Mouse (Mus musculus) forebrain, embryonic 13.5 days (tissue): ENCODE results near the gene Clpsl2. TPM values are rescaled to one million over a fixed set of nuclear protein-coding genes. Genes with fewer than 3 reads are reported as not detected.

ENCODE experiments used
- ATAC-seq: fragments of 200-750 bp; cut with Nextera tagmentation; 2 replicates; pipeline ENCODE4 v1.8.0; 2017
- H3K27ac ChIP-seq: fragments of 300-500 bp; sonication (generic); 2 replicates; pipeline ENCODE4 v1.5.1; 2015; ENCODE audit warnings: inconsistent platforms, mild to moderate bottlenecking, moderate library complexity
- H3K27me3 ChIP-seq: fragments of 300-500 bp; sonication (generic); 2 replicates; pipeline ENCODE4 v1.6.1; 2015; ENCODE audit warnings: mild to moderate bottlenecking, inconsistent platforms
- H3K36me3 ChIP-seq: fragments of 300-500 bp; sonication (generic); 2 replicates; pipeline ENCODE4 v1.6.1; 2015; ENCODE audit warnings: mild to moderate bottlenecking, inconsistent platforms; ENCODE audit not compliant: poor library complexity, severe bottlenecking
- H3K4me1 ChIP-seq: fragments of 300-500 bp; sonication (generic); 2 replicates; pipeline ENCODE4 v1.6.1; 2015; ENCODE audit warnings: inconsistent platforms
- H3K4me2 ChIP-seq: fragments of 300-500 bp; sonication (generic); 2 replicates; pipeline ENCODE4 v1.6.1; 2015; ENCODE audit warnings: inconsistent platforms, mild to moderate bottlenecking, moderate library complexity
- H3K4me3 ChIP-seq: fragments of 300-500 bp; sonication (generic); 2 replicates; pipeline ENCODE4 v1.5.1; 2015; ENCODE audit warnings: mild to moderate bottlenecking, inconsistent platforms
- H3K9ac ChIP-seq: fragments of 300-500 bp; sonication (generic); 2 replicates; pipeline ENCODE4 v1.6.1; 2015; ENCODE audit warnings: mild to moderate bottlenecking, inconsistent platforms
- H3K9me3 ChIP-seq: fragments of 300-500 bp; sonication (generic); replicated peaks from 2 replicates; pipeline ENCODE4 v1.6.1; 2016; ENCODE audit warnings: inconsistent platforms
- WGBS: fragments of 180-500 bp; shearing (Covaris S2); methylation state at CpG from one replicate; pipeline ENCODE4 v1.1.7; 2015; 5-methylcytosine and 5-hydroxymethylcytosine counted together
- microRNA-seq: library from miRNA; unstranded; fragments of <30 nt; microRNA quantifications from one replicate; pipeline ENCODE4, GENCODE M21; 2016
- polyA plus RNA-seq: library from polyadenylated mRNA; unstranded; fragments of >200 nt; fragmentation: Nextera tagmentation; extraction: Ambion mirVana; gene quantifications from 2 replicates; pipeline ENCODE4 v1.2.1, GENCODE M21; 2015

The Clpsl2 gene
- polyA plus RNA-seq, 1 experiment from 2014 or later: not detected

DNA sequence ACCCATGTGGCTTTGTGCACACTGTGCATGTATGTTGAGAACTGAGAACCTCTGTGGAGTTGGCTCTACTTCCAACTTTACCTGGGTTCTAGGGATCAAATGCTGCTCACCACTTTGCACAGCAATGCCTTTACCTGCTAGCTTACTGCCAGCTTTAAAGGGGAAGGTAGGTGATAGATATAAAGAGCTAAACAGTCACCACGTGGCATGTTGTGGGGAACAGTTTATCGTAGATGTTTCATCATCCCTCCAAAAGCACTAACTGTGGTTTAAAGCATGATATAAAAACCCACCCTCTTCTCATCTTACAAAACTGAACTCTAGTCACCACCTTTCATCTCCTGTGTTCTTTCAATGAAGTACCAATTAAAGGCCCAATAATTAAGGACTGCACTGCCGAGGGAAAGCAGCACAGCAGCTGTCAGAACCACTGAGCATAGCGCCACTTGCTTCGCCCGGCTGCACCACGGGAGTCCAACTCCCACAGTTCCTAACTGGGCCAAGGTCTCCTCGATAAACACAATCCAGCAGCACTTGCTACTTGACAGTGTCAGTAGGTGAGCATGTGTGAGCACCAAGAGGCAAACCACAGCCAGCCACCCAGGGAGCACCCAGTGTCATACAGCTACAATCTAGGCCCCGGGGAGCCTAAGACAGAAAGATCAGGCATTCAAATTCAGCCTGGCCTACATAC lies 52.5 kb downstream of the Clpsl2 start:
- H3K27me3 ChIP-seq: no peaks in the 10 kb centered on the region
- no peaks in the 10 kb centered on the region for H3K4me1 ChIP-seq
- 71% methylated on average over 9 of the region's 9 CpGs for WGBS
- H3K4me3 ChIP-seq: no peak overlapping the region
- no peak overlapping the region for H3K27ac ChIP-seq
- H3K9ac ChIP-seq: no peak overlapping the region
- peaks cover 94% of the 10 kb centered on the region for H3K36me3 ChIP-seq
- ATAC-seq: no peak
- H3K4me2 ChIP-seq: no peak overlapping the region
- no peaks in the 10 kb centered on the region for H3K9me3 ChIP-seq

Small RNA genes lying within 50 kb of the gene (microRNA-seq; reads per million reads assigned to microRNA genes)
- gene Gm25195 (not detected), gene Mir6969 (not detected)

Other genes starting within 250 kb of the Clpsl2 start
- 22.6 and 24.6 TPM in 2 replicates for gene Fance, start 235.9 kb upstream of the Clpsl2 start, polyA plus RNA-seq
- 444 and 501 TPM in 2 replicates for gene Rpl10a, start 220.9 kb upstream of the Clpsl2 start, polyA plus RNA-seq
- gene Tead3, start 198.6 kb upstream of the Clpsl2 start, polyA plus RNA-seq: 2.4 and 2.8 TPM in 2 replicates
- 1.4 and 1.7 TPM in 2 replicates for gene Tulp1, start 184.2 kb upstream of the Clpsl2 start, polyA plus RNA-seq
- gene Fkbp5, start 31.9 kb upstream of the Clpsl2 start, polyA plus RNA-seq: 29.4 and 30.1 TPM in 2 replicates
- gene Armc12, start 18.6 kb upstream of the Clpsl2 start, polyA plus RNA-seq: not detected in 2 replicates
- gene Clps, start 11.4 kb downstream of the Clpsl2 start, polyA plus RNA-seq: 0.54 TPM in 1 of 2 replicates, not detected in the other
- gene Lhfpl5, start 26.2 kb downstream of the Clpsl2 start, polyA plus RNA-seq: 2.8 and 2.9 TPM in 2 replicates
- 134 and 135 TPM in 2 replicates for gene Srpk1, start 73.3 kb downstream of the Clpsl2 start, polyA plus RNA-seq
- gene Slc26a8, start 140.8 kb downstream of the Clpsl2 start, polyA plus RNA-seq: 0.86 and 0.99 TPM in 2 replicates
- 27.1 and 29.6 TPM in 2 replicates for gene Mapk14, start 141.9 kb downstream of the Clpsl2 start, polyA plus RNA-seq
- gene AC170998.1, start 176.7 kb downstream of the Clpsl2 start, polyA plus RNA-seq: 2.1 and 3.5 TPM in 2 replicates
- gene Mapk13, start 219.9 kb downstream of the Clpsl2 start, polyA plus RNA-seq: 0.72 and 1.1 TPM in 2 replicates